Mouse (Mus musculus) MEL (cell line): ENCODE data around the gene Uox. TPM values are rescaled to one million over a fixed set of nuclear protein-coding genes. Genes with fewer than 3 reads are reported as not detected.

Source experiments
- DNase-seq: peaks from one replicate; pipeline ENCODE4 v3.0.0; 2011; ENCODE audit warnings: low read depth, low spot score
- H3K27ac ChIP-seq: 2 replicates; pipeline ENCODE4 v1.5.1; 2012; ENCODE audit warnings: low read depth, mild to moderate bottlenecking, control low read depth, low read length, moderate library complexity; ENCODE audit not compliant: control insufficient read depth
- H3K27me3 ChIP-seq, 2 experiments: fragments of 150-350 bp in 1 of 2; sonication (generic) in 1 of 2; 2 replicates each; pipeline ENCODE4 v1.6.1; 2012; ENCODE audit warnings: low read length in 2 of 2, mild to moderate bottlenecking in 2 of 2, improper control_type of control experiment in 1 of 2, moderate library complexity in 1 of 2; ENCODE audit not compliant: insufficient read depth in 2 of 2, control insufficient read depth in 1 of 2
- H3K36me3 ChIP-seq, 2 experiments: 2 replicates each; pipeline ENCODE4 v1.6.1; 2012 to 2014; ENCODE audit warnings: low read length in 2 of 2, improper control_type of control experiment in 1 of 2, inconsistent platforms in 1 of 2, mild to moderate bottlenecking in 1 of 2; ENCODE audit not compliant: insufficient read depth in 2 of 2, control insufficient read depth in 1 of 2
- H3K4me1 ChIP-seq, 2 experiments: fragments of 150-350 bp in 1 of 2; sonication (generic) in 1 of 2; 2 replicates each; pipeline ENCODE4 v1.6.1; 2012; ENCODE audit warnings: low read length in 2 of 2, improper control_type of control experiment in 1 of 2, mild to moderate bottlenecking in 1 of 2; ENCODE audit not compliant: insufficient read depth in 2 of 2, control insufficient read depth in 1 of 2
- H3K4me3 ChIP-seq, 2 experiments: fragments of 150-350 bp in 1 of 2; sonication (generic) in 1 of 2; 2 replicates each; pipeline ENCODE4 v1.5.1; 2012; ENCODE audit warnings: low read depth in 2 of 2, low read length in 2 of 2, mild to moderate bottlenecking in 2 of 2, moderate library complexity in 2 of 2, control low read depth in 1 of 2, improper control_type of control experiment in 1 of 2; ENCODE audit not compliant: control insufficient read depth in 1 of 2, insufficient read depth in 1 of 2
- H3K79me2 ChIP-seq: 2 replicates; pipeline ENCODE4 v1.6.1; 2012; ENCODE audit warnings: mild to moderate bottlenecking, low read length, moderate library complexity; ENCODE audit not compliant: control insufficient read depth, poor library complexity, insufficient read depth
- H3K9ac ChIP-seq: 2 replicates; pipeline ENCODE4 v1.6.1; 2012; ENCODE audit warnings: low read depth, mild to moderate bottlenecking, control low read depth, low read length, moderate library complexity; ENCODE audit not compliant: control insufficient read depth, poor library complexity, severe bottlenecking
- H3K9me3 ChIP-seq: fragments of 150-350 bp; sonication (generic); replicated peaks from 2 replicates; pipeline ENCODE4 v1.6.1; 2012; ENCODE audit warnings: mild to moderate bottlenecking, low read length, improper control_type of control experiment, moderate library complexity; ENCODE audit not compliant: insufficient read depth
- BHLHE40 ChIP-seq: IDR thresholded peaks from 2 replicates; pipeline ENCODE4 v1.6.1; 2012; ENCODE audit warnings: low read depth, mild to moderate bottlenecking, inconsistent platforms, low read length, improper control_type of control experiment, borderline replicate concordance
- CHD1 ChIP-seq: IDR thresholded peaks from 2 replicates; pipeline ENCODE4 v1.6.1; 2012; ENCODE audit warnings: low read depth, mild to moderate bottlenecking, inconsistent platforms, low read length, improper control_type of control experiment
- CHD2 ChIP-seq: IDR thresholded peaks from 2 replicates; pipeline ENCODE4 v1.6.1; 2011; ENCODE audit warnings: low read length, improper control_type of control experiment
- CTCF ChIP-seq, 3 experiments: IDR thresholded peaks in 2 of 3; conservative IDR thresholded peaks in 1 of 3; 2 replicates each; pipeline ENCODE4 v1.5.1; 2011 to 2012; ENCODE audit warnings: low read length in 3 of 3, low read depth in 2 of 3, mild to moderate bottlenecking in 2 of 3, improper control_type of control experiment in 1 of 3, inconsistent platforms in 1 of 3, mixed read lengths in 1 of 3, moderate library complexity in 1 of 3; ENCODE audit not compliant: control insufficient read depth in 1 of 3, insufficient read depth in 1 of 3, poor library complexity in 1 of 3, severe bottlenecking in 1 of 3
- E2F4 ChIP-seq: IDR thresholded peaks from 2 replicates; pipeline ENCODE4 v1.6.1; 2011; ENCODE audit warnings: low read depth, low read length, improper control_type of control experiment, borderline replicate concordance
- ELF1 ChIP-seq: IDR thresholded peaks from 2 replicates; pipeline ENCODE4 v1.6.1; 2014; ENCODE audit warnings: low read depth, mild to moderate bottlenecking, inconsistent platforms, low read length, improper control_type of control experiment, moderate library complexity
- GATA1 ChIP-seq: IDR thresholded peaks from 2 replicates; pipeline ENCODE4 v1.6.1; 2011; ENCODE audit warnings: low read depth, low read length, improper control_type of control experiment
- HCFC1 ChIP-seq: IDR thresholded peaks from 2 replicates; pipeline ENCODE4 v1.6.1; 2012; ENCODE audit warnings: low read depth, mild to moderate bottlenecking, inconsistent platforms, low read length, improper control_type of control experiment, moderate library complexity
- MAZ ChIP-seq: IDR thresholded peaks from 2 replicates; pipeline ENCODE4 v1.6.1; 2012; ENCODE audit warnings: low read depth, mild to moderate bottlenecking, inconsistent platforms, low read length, improper control_type of control experiment
- MYB ChIP-seq: IDR thresholded peaks from 2 replicates; pipeline ENCODE4 v1.6.1; 2011; ENCODE audit warnings: mild to moderate bottlenecking, low read depth, low read length, improper control_type of control experiment
- NRF1 ChIP-seq: IDR thresholded peaks from 2 replicates; pipeline ENCODE4 v1.6.1; 2014; ENCODE audit warnings: low read depth, mild to moderate bottlenecking, inconsistent platforms, low read length, improper control_type of control experiment, moderate library complexity; ENCODE audit not compliant: poor library complexity, insufficient read depth, severe bottlenecking
- RAD21 ChIP-seq: IDR thresholded peaks from 2 replicates; pipeline ENCODE4 v1.6.1; 2011; ENCODE audit warnings: mild to moderate bottlenecking, low read depth, low read length, improper control_type of control experiment
- RCOR1 ChIP-seq: IDR thresholded peaks from 2 replicates; pipeline ENCODE4 v1.6.1; 2012; ENCODE audit warnings: low read depth, mild to moderate bottlenecking, inconsistent platforms, low read length, improper control_type of control experiment
- SIN3A ChIP-seq: IDR thresholded peaks from 2 replicates; pipeline ENCODE4 v1.6.1; 2012; ENCODE audit warnings: low read length, improper control_type of control experiment, inconsistent platforms
- TAL1 ChIP-seq: IDR thresholded peaks from 2 replicates; pipeline ENCODE4 v1.6.1; 2012; ENCODE audit warnings: mild to moderate bottlenecking, inconsistent platforms, low read length, moderate library complexity, mixed read lengths
- TCF12 ChIP-seq: IDR thresholded peaks from 2 replicates; pipeline ENCODE4 v1.6.1; 2014; ENCODE audit warnings: low read depth, mild to moderate bottlenecking, inconsistent platforms, low read length, improper control_type of control experiment, moderate library complexity
- UBTF ChIP-seq: IDR thresholded peaks from 2 replicates; pipeline ENCODE4 v1.6.1; 2012; ENCODE audit warnings: low read depth, mild to moderate bottlenecking, inconsistent platforms, low read length, improper control_type of control experiment, moderate library complexity, borderline replicate concordance; ENCODE audit not compliant: insufficient read depth
- USF1 ChIP-seq: IDR thresholded peaks from 2 replicates; pipeline ENCODE4 v1.6.1; 2014; ENCODE audit warnings: low read depth, mild to moderate bottlenecking, inconsistent platforms, low read length, improper control_type of control experiment, moderate library complexity
- USF2 ChIP-seq, 2 experiments: IDR thresholded peaks; 2 replicates each; pipeline ENCODE4 v1.6.1; 2011 to 2012; ENCODE audit warnings: improper control_type of control experiment in 2 of 2, low read length in 2 of 2, borderline replicate concordance in 1 of 2, inconsistent platforms in 1 of 2, low read depth in 1 of 2, mild to moderate bottlenecking in 1 of 2; ENCODE audit not compliant: insufficient read depth in 1 of 2
- ZC3H11A ChIP-seq: IDR thresholded peaks from 2 replicates; pipeline ENCODE4 v1.6.1; 2012; ENCODE audit warnings: low read depth, mild to moderate bottlenecking, inconsistent platforms, low read length, improper control_type of control experiment
- ZMIZ1 ChIP-seq: IDR thresholded peaks from 2 replicates; pipeline ENCODE4 v1.6.1; 2012; ENCODE audit warnings: low read depth, mild to moderate bottlenecking, inconsistent platforms, low read length, improper control_type of control experiment, moderate library complexity
- polyA plus RNA-seq, 2 experiments: library from polyadenylated mRNA; stranded (reverse) in 1 of 2; unstranded in 1 of 2; fragments of >175 nt in 1 of 2; fragments of >200 nt in 1 of 2; gene quantifications; 2 replicates each; pipeline versions ENCODE4 v1.2.1 to v1.2.4; 2012; ENCODE audit warnings: low replicate concordance in 2 of 2, low read depth in 1 of 2; ENCODE audit not compliant: insufficient read length in 2 of 2, insufficient read depth in 1 of 2, missing spikeins in 1 of 2
- total RNA-seq: library from RNA; depleted of rRNA; stranded (reverse); fragments of 300-350 nt; gene quantifications from 2 replicates; pipeline ENCODE4 v1.2.3, GENCODE M21; 2012

The Uox gene
- total and polyA plus RNA-seq, 3 experiments = not detected

DNA sequence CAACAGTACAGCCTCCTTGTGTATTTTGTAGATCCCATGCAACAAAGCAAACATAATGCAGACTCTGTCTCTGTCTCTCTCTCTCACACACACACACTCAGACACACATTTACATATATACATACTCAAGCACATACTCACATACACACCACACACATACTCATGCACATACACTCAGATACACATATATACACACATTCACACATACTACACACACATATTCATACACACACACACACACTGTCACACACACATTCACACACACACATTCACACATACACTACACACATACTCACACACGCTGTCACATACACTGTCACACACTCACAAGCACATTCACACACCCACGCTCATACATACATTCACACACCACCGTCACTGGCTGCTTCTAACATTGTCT is 32.3 kb downstream of the Uox start:
- Histone ChIP-seq H3K9ac (no peak overlapping the region), H3K27me3 (peaks cover 0 to 2% of the 10 kb centered on the region in 2 experiments; a peak in 1 of 4 replicates), H3K36me3 (no peaks in the 10 kb centered on the region), H3K4me1 (no peaks in the 10 kb centered on the region), H3K4me3 (no peak overlapping the region), H3K79me2 (no peaks in the 10 kb centered on the region), H3K27ac (no peak overlapping the region), H3K9me3 (no peaks in the 10 kb centered on the region)
- TF ChIP-seq CHD1 = no peak
- no peak for TF ChIP-seq E2F4
- no peak for TF ChIP-seq USF1
- no peak for TF ChIP-seq HCFC1
- no peak for TF ChIP-seq CTCF (IDR thresholded peaks at IDR 0.05 in 2 of 3, conservative IDR thresholded peaks at IDR 0.05 in 1 of 3; ENCODE audit: control insufficient read depth in 1 of 3, insufficient read depth in 1 of 3, low read depth in 2 of 3, low read length in 3 of 3, poor library complexity in 1 of 3, severe bottlenecking in 1 of 3)
- no peak for TF ChIP-seq CHD2
- no peak for DNase-seq

DNA sequence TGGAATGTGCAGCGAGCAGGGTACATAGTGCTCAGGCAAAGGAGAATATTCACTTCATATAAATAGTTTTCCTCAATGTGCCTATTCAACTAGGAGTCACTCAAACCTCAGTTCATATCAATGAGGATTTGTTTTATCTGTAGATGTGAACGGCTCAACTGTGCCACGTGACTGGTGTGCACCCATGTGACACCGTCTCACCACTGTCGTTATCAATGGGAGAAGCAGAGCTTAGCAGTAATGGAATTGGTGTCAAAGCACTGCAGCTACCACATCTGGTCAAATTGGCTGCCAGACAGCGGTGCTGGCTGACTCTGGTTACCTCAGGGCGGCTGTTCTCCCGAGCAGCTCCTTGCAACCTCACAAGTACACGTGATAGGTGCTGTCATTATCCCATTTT is 34.4 kb downstream of the Uox start:
- no peak overlapping the region for H3K27ac ChIP-seq
- no peaks in the 10 kb centered on the region for H3K4me1 ChIP-seq
- no peak overlapping the region for H3K9ac ChIP-seq
- no peak overlapping the region for H3K4me3 ChIP-seq
- no peaks in the 10 kb centered on the region for H3K27me3 ChIP-seq
- no peaks in the 10 kb centered on the region for H3K36me3 ChIP-seq
- DNase-seq = no peak
- TF ChIP-seq MAZ (no peak), USF1 (peak; percentile 64)
- H3K9me3 ChIP-seq = no peaks in the 10 kb centered on the region
- H3K79me2 ChIP-seq = no peaks in the 10 kb centered on the region

DNA sequence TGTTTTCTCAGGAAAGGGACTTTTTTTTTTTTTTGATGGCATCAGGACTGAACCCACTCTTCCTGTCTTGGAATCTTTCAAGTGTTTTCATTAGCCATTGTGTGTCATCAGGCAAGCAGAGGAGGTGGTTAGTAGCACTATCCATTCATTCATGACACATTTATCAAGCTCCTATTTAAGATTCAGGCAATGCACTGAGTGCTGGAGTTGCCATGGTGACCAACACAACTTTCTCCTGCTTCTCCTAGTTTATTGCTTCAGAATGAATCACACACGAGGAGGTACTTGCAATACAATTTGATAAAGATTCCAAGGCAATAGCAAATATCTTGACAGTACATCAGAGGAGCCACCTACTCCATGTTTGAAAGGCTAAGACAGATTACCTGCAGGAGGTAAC is 37.1 kb downstream of the Uox start:
- DNase-seq = no peak
- Histone ChIP-seq H3K9me3 (no peaks in the 10 kb centered on the region), H3K9ac (no peak overlapping the region), H3K79me2 (no peaks in the 10 kb centered on the region), H3K4me1 (no peaks in the 10 kb centered on the region), H3K27ac (no peak overlapping the region), H3K4me3 (no peak overlapping the region), H3K27me3 (no peaks in the 10 kb centered on the region), H3K36me3 (no peaks in the 10 kb centered on the region)
- TF ChIP-seq USF2 (IDR thresholded peaks at IDR 0.05; ENCODE audit: borderline replicate concordance in 1 of 2, insufficient read depth in 1 of 2, low read depth in 1 of 2, low read length in 2 of 2) = no peak
- no peak for TF ChIP-seq ZC3H11A
- TF ChIP-seq TCF12 = no peak
- TF ChIP-seq ZMIZ1 = no peak
- TF ChIP-seq ELF1 = no peak
- no peak for TF ChIP-seq SIN3A
- TF ChIP-seq NRF1 = no peak
- TF ChIP-seq UBTF = no peak
- TF ChIP-seq HCFC1 = no peak
- TF ChIP-seq RCOR1 = no peak
- no peak for TF ChIP-seq BHLHE40
- no peak for TF ChIP-seq CHD1
- no peak for TF ChIP-seq TAL1
- no peak for TF ChIP-seq MYB
- no peak for TF ChIP-seq GATA1
- TF ChIP-seq MAZ = no peak
- no peak for TF ChIP-seq RAD21
- no peak for TF ChIP-seq E2F4
